ENCODE assay signal across 29 mouse cellular contexts in genomic region chr16:63069987-63070386, GRCm38 (mm10).
"Had no signal": no experiment of that assay in that cellular context is flagged by ENCODE, and none has a peak within 500 bp of the region (broad histone marks: within the 10 kb centered on the region; RNA-seq: fewer than 3 reads in every experiment).

No protein-coding gene starts in this region.

- H3K4me3 ChIP-seq: left cerebral cortex, adult 2 months; limb, embryonic 10.5 days; limb, embryonic 12.5 days; limb, embryonic 13.5 days; limb, embryonic 15.5 days; liver, embryonic 12.5 days; liver, embryonic 13.5 days; liver, embryonic 15.5 days; megakaryocyte, embryonic 14.5 days; midbrain, embryonic 10.5 days; midbrain, embryonic 12.5 days; midbrain, embryonic 13.5 days; midbrain, embryonic 15.5 days; myocyte; neural tube, embryonic 12.5 days had no signal

- H3K27ac ChIP-seq: left cerebral cortex, adult 2 months; limb, embryonic 10.5 days; limb, embryonic 12.5 days; limb, embryonic 13.5 days; limb, embryonic 15.5 days; liver, embryonic 12.5 days; liver, embryonic 13.5 days; liver, embryonic 14.5 days; liver, embryonic 15.5 days; macrophage; midbrain, embryonic 10.5 days; midbrain, embryonic 12.5 days; midbrain, embryonic 13.5 days; midbrain, embryonic 15.5 days; neural tube, embryonic 12.5 days had no signal

- ATAC-seq: liver, embryonic 12.5 days; liver, postnatal 0 days; lung, postnatal 0 days; midbrain, embryonic 13.5 days; midbrain, embryonic 15.5 days; midbrain, embryonic 16.5 days had no signal

- H3K9ac ChIP-seq: limb, embryonic 12.5 days; limb, embryonic 13.5 days; limb, embryonic 15.5 days; liver, embryonic 12.5 days; liver, embryonic 13.5 days; liver, embryonic 14.5 days; liver, embryonic 15.5 days; liver, postnatal 0 days; midbrain, embryonic 12.5 days; midbrain, embryonic 13.5 days; midbrain, embryonic 15.5 days; neural tube, embryonic 12.5 days had no signal

- DNase-seq: layer of hippocampus, postnatal 36 days; left cerebral cortex, postnatal 4 days; liver; liver, embryonic 13.5 days; liver, postnatal 0 days; lung, adult 2 months; lung, postnatal 10 days; lung, postnatal 36 days; midbrain, embryonic 14.5 days had no signal

- H3K4me2 ChIP-seq: limb, embryonic 12.5 days; limb, embryonic 13.5 days; limb, embryonic 15.5 days; liver, embryonic 11.5 days; liver, embryonic 12.5 days; liver, embryonic 13.5 days; liver, embryonic 15.5 days; midbrain, embryonic 11.5 days; midbrain, embryonic 12.5 days; midbrain, embryonic 13.5 days; midbrain, embryonic 15.5 days; neural tube, embryonic 12.5 days had no signal

- H3K36me3 ChIP-seq: limb, embryonic 10.5 days; limb, embryonic 12.5 days; limb, embryonic 13.5 days; limb, embryonic 15.5 days; liver, embryonic 12.5 days; liver, embryonic 13.5 days; liver, embryonic 15.5 days; midbrain, embryonic 10.5 days; midbrain, embryonic 12.5 days; midbrain, embryonic 13.5 days; midbrain, embryonic 15.5 days; neural tube, embryonic 12.5 days had no signal

- H3K27me3 ChIP-seq: limb, embryonic 12.5 days; limb, embryonic 13.5 days; limb, embryonic 15.5 days; liver, embryonic 12.5 days; liver, embryonic 13.5 days; liver, embryonic 15.5 days; megakaryocyte, embryonic 14.5 days; midbrain, embryonic 12.5 days; midbrain, embryonic 13.5 days; midbrain, embryonic 15.5 days; neural tube, embryonic 12.5 days had no signal

- H3K9me3 ChIP-seq: limb, embryonic 10.5 days; limb, embryonic 12.5 days; limb, embryonic 13.5 days; limb, embryonic 15.5 days; liver, embryonic 12.5 days; liver, embryonic 13.5 days; liver, embryonic 15.5 days; midbrain, embryonic 10.5 days; midbrain, embryonic 12.5 days; midbrain, embryonic 13.5 days; midbrain, embryonic 15.5 days; neural tube, embryonic 12.5 days had no signal

- H3K4me1 ChIP-seq: limb, embryonic 12.5 days; limb, embryonic 15.5 days; liver, embryonic 12.5 days; liver, embryonic 13.5 days; liver, embryonic 15.5 days; megakaryocyte, embryonic 14.5 days; midbrain, embryonic 10.5 days; midbrain, embryonic 12.5 days; midbrain, embryonic 13.5 days; midbrain, embryonic 15.5 days; neural tube, embryonic 12.5 days had no signal
